Mouse (Mus musculus) G1E (cell line): ENCODE data around the gene Slc6a20a.

Experiments used
- CTCF ChIP-seq: IDR thresholded peaks from 2 replicates; pipeline ENCODE4 v1.5.1; 2012; ENCODE audit warnings: low read depth, low read length, inconsistent platforms, mixed read lengths
- GATA1 ChIP-seq: IDR thresholded peaks from 2 replicates; pipeline ENCODE4 v1.6.1; 2012; ENCODE audit warnings: borderline replicate concordance, low read length, inconsistent platforms, mixed read lengths
- POLR2AphosphoS5 ChIP-seq: IDR thresholded peaks from 2 replicates; pipeline ENCODE4 v1.6.1; 2012; ENCODE audit warnings: low read depth, low read length, inconsistent platforms; ENCODE audit not compliant: insufficient replicate concordance
- TAL1 ChIP-seq: conservative IDR thresholded peaks from 2 replicates; pipeline ENCODE4 v1.6.1; 2012; ENCODE audit warnings: low read depth, low read length, inconsistent platforms, mixed read lengths

DNA sequence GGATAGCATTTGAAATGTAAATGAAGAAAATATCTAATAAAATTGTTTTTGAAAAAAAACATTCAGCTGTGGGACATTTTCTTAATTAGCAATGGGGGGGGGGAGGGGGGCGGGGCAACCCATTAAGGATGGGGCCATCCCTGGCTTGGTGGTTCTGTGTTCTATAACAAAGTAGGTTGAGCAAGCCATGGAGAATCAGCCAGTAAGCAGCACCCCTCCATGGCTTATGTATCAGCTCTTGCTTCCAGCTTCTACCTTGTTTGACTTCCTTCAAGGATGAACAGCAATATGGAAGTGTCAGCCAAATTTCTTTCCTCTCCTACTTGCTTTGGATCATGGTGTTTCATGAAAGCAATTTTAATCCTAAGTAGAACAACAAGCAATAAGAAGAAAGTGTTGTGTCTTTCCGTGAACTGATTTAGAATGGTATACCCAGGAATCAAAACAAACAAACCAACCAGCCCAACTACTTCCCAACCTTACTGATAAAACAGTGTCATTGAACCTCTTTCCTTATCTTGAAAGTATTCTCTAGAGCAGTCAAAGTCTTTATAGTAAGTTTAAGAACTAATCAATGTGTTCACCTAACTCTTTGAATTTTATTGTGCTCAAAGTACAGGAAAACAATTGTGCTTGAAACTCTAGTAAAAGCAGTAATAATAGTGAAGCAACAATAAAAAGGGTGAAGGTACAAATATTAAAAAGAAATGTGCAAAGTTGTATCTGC is 28.7 kb downstream of the Slc6a20a start:
- TF ChIP-seq CTCF = no peak
- TF ChIP-seq GATA1 = no peak
- TF ChIP-seq TAL1 = no peak
- TF ChIP-seq POLR2AphosphoS5 = no peak
